Mouse (Mus musculus) lung, postnatal 4 days (tissue): ENCODE measurements around the gene Atp11a.

Experiments used
- DNase-seq, 2 experiments: peaks; one replicate each; pipeline ENCODE4 v3.0.0; 2021

The Atp11a gene

DNA sequence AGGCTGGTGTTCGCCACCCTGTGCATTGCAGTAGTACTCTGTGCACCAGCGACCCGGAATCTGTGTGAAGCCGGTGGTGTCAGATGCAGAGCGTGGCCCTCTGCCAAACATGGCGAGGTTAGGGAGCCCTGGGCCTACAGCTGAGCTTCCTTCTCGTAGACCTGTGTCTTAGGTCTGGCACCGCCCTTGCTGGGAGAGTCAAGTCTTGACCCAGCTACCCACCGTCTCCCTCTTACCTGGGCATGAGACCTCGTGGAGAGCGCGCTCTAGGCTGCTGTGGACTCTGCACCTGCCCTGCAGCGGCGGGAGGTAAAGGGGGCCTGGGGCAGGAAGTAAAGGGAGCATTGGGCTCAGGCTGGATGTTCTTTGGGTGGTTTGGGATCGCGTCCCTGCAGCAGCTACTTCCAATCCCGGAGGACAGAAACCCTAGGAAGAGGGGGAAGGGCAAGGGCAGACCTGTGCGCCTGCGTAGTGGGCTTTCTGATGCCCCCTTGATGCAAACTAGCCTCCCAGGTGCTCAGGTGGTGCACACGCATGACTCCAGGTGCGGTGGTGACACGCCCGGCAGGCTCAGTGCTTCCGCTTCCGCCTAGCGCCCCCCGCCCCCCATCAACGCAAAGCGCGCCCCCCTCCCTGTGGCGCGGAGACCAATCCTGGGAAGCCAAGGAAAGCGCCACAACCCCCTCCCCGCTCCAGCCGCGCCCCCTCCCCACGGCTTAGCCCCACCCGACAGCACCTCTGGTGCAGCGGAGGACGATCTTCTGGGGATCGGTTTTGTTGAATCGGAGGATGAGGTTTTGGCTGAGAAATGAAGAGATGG lies 158.6 kb downstream of the Atp11a start:
- DNase-seq = no peak

DNA sequence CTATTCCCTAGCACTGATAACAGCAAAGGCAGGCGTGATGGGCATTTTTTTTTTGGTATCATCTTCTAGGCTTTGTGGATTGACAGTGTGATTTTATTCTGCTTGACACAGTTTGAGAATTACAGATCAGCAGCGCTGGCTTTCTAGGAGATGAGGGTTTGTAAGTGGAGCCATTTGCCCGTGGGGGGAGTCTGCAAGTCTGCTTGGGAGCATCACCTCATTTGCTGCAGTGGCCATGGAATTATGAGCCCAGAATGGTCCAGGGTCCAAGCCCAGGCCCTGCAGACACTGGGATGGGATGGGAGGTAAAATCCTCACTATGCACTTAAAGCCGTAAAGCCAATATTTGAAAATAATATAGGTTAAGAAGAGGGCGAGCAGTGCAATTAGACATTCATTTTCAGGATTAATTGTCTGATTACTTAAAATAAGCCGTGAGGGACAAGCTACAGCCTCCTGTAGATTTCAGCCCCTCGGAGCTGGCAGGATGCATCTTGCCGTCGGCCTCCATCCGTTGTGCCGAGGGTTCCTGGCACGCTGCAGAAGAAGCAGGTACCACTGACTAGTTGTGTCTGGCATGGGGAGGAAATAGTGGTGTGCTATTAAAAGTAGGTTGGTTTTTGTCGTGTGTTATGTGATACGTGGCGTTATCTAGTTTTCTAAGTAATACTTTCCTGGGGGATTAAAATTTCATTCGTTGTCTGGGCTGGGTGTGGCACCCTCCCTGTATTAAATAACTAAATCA lies 159.5 kb downstream of the Atp11a start:
- DNase-seq = no peak

DNA sequence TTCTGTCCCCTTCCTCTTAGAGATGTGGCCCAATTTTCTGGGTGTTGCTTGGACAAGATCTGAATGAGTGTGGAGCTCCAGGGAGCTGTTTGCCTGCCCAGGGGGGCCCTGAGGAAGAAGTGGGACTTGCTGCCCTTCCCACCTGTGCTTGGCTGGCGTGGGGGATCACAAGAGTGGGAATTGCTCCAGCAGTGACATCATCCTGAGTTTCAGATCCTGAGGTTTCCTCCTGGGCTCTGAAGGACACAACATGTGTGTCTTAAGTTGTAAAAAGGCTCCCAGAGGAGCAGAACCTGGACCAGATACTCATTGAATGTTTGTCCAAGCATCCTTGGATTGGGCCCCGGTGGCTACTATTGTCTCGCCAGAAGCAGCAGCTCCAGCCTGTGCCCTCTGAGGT lies 160.2 kb downstream of the Atp11a start:
- DNase-seq = no peak

DNA sequence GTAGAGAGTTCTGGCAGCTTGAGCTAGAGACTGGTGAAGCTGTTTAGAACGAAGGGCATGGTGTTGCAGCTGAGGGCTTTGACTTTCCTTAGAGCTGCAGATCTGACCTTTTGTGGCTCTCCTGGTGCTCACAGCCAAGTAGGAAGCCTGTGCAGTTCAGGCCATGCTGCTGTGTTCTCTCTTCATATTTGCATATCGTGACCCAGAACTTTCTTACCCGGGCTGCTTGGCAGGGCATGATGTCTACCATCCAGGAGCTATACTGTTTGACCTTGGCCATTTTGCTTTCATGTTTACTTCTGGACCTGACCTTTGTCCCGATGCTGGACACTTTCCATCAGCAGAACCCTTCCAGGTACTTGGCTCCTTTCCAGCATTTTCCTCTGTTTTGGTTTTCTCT lies 161.0 kb downstream of the Atp11a start:
- DNase-seq = no peak
